Mouse (Mus musculus) spleen, adult 18-20 months (tissue): Measurements from ENCODE around the gene Gm20390.

ENCODE experiments used
- DNase-seq, 2 experiments: peaks; one replicate each; pipeline ENCODE4 v3.0.0; 2022; ENCODE audit warnings: mixed read lengths in 2 of 2

The Gm20390 gene

GRCm38 (mm10) chr11:93968005-93968847 lies at the start of gene Gm20390, which contains the start of gene Nme1:
Gene Gm20390 (minus strand): TSS chr11:93968293.
Gene Nme1 (minus strand): TSS chr11:93968521.
- DNase-seq = peak; percentile 91 to 96

- DNase-seq = no peak
Observed at GRCm38 (mm10) chr11:94003346-94003745, 35.3 kb upstream of the Gm20390 start.

GRCm38 (mm10) chr11:93999276-93999675 lies 31.2 kb upstream of the Gm20390 start:
- no peak for DNase-seq

GRCm38 (mm10) chr11:93997141-93997775 lies 29.2 kb upstream of the Gm20390 start:
- peak in 1 of 2 experiments; percentile 27 for DNase-seq

GRCm38 (mm10) chr11:93996306-93997140 lies 28.4 kb upstream of the Gm20390 start:
- DNase-seq = peak; percentile 58

- peak; percentile 92 to 93 for DNase-seq
Observed at GRCm38 (mm10) chr11:93995720-93996305, 27.7 kb upstream of the Gm20390 start, which contains the start of gene Spag9. Gene Spag9 (plus strand): TSS chr11:93996091.

GRCm38 (mm10) chr11:93995111-93995719 lies 27.1 kb upstream of the Gm20390 start:
- DNase-seq = peak; percentile 57 to 60

GRCm38 (mm10) chr11:93994531-93994930 lies 26.4 kb upstream of the Gm20390 start:
- no peak for DNase-seq

GRCm38 (mm10) chr11:93988328-93989062 lies 20.4 kb upstream of the Gm20390 start:
- DNase-seq = no peak

GRCm38 (mm10) chr11:93987625-93988327 lies 19.7 kb upstream of the Gm20390 start:
- no peak for DNase-seq

- no peak for DNase-seq
Observed at GRCm38 (mm10) chr11:93987026-93987425, 18.9 kb upstream of the Gm20390 start.

GRCm38 (mm10) chr11:93986298-93986697 lies 18.2 kb upstream of the Gm20390 start:
- no peak for DNase-seq

GRCm38 (mm10) chr11:93985265-93985664 lies 17.2 kb upstream of the Gm20390 start:
- no peak for DNase-seq

GRCm38 (mm10) chr11:93984619-93985018 lies 16.5 kb upstream of the Gm20390 start:
- no peak for DNase-seq

GRCm38 (mm10) chr11:93979502-93980049 lies 11.5 kb upstream of the Gm20390 start:
- DNase-seq = no peak

GRCm38 (mm10) chr11:93972951-93973350 lies 4.9 kb upstream of the Gm20390 start:
- no peak for DNase-seq

- no peak for DNase-seq
Observed at GRCm38 (mm10) chr11:93969799-93970198, 1.7 kb upstream of the Gm20390 start.

GRCm38 (mm10) chr11:93969171-93969570 lies 1.1 kb upstream of the Gm20390 start:
- DNase-seq = no peak

GRCm38 (mm10) chr11:93968848-93969128 lies 695 bp upstream of the Gm20390 start:
- no peak for DNase-seq

- DNase-seq = no peak
Observed at GRCm38 (mm10) chr11:93967381-93967780, 712 bp downstream of the Gm20390 start.

GRCm38 (mm10) chr11:93965391-93965790 lies 2.7 kb downstream of the Gm20390 start:
- no peak for DNase-seq
